Mouse (Mus musculus): ENCODE measurements around the gene Slc22a14. TPM values are rescaled to one million over a fixed set of nuclear protein-coding genes. Genes with fewer than 3 reads are reported as not detected.

Gene Slc22a14
- polyA plus RNA-seq, 1 experiment from 2014 or later, result 0.08 TPM

GRCm38 (mm10) chr9:119192202-119192990 is 173.0 kb downstream of the Slc22a14 start:
- ATAC-seq (ENCODE audit: insufficient read depth, low FRiP score, low read depth), result peak; percentile 60; the same call in 1 of the 2 replicates
- no peaks in the 10 kb centered on the region for H3K27me3 ChIP-seq (replicated peaks)
- no peak overlapping the region for H3K4me2 ChIP-seq

GRCm38 (mm10) chr9:119181241-119181728 is 184.1 kb downstream of the Slc22a14 start:
- Histone ChIP-seq H3K27me3 (replicated peaks) (no peaks in the 10 kb centered on the region), H3K36me3 (no peaks in the 10 kb centered on the region), H3K9ac (no peak overlapping the region), H3K4me1 (no peaks in the 10 kb centered on the region), H3K27ac (no peak overlapping the region), H3K4me2 (no peak overlapping the region), H3K9me3 (no peaks in the 10 kb centered on the region), H3K4me3 (replicated peaks) (no peak overlapping the region)
- WGBS, result 16% methylated on average over 3 of the region's 3 CpGs
- no peak; the same call in 1 of the 2 replicates for ATAC-seq (ENCODE audit: insufficient read depth, low FRiP score, low read depth)

More at GRCm38 (mm10) chr9:119192202-119192990, 173.0 kb downstream of the Slc22a14 start:
- Histone ChIP-seq H3K36me3 (no peaks in the 10 kb centered on the region), H3K9me3 (no peaks in the 10 kb centered on the region), H3K9ac (no peak overlapping the region), H3K4me3 (replicated peaks) (no peak overlapping the region), H3K27ac (no peak overlapping the region), H3K4me1 (no peaks in the 10 kb centered on the region)
- WGBS, result 32% methylated on average over 11 of the region's 11 CpGs

- Histone ChIP-seq H3K9me3 (no peaks in the 10 kb centered on the region), H3K27ac (no peak overlapping the region), H3K27me3 (replicated peaks) (no peaks in the 10 kb centered on the region), H3K4me2 (no peak overlapping the region), H3K4me1 (no peaks in the 10 kb centered on the region), H3K36me3 (no peaks in the 10 kb centered on the region), H3K4me3 (replicated peaks) (no peak overlapping the region), H3K9ac (no peak overlapping the region)
- 84% methylated on average over 11 of the region's 11 CpGs for WGBS
- no peak for ATAC-seq (ENCODE audit: insufficient read depth, low FRiP score, low read depth)
These were observed 186.1 kb downstream of the Slc22a14 start for GRCm38 (mm10) chr9:119179292-119179691.

DNA sequence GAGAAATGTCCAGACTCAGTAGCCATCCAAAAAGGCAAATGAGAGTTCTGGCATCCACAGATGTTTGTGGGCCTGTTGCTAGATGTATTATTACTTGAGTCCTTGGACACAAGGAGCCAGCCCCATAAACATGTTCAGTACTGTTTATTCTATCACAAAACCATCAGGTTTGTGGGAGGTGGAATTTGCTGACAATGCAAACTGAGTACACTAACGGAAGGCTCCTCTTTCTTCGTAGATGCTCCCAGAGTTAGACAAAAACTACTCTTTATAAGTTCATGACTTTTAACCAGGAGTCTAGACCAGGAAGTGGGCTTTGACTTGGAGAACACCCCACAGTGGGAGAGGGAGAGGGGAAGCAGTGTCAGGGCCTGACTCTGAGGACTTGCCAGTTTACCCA is 197.7 kb downstream of the Slc22a14 start:
- Histone ChIP-seq H3K4me1 (no peaks in the 10 kb centered on the region), H3K36me3 (no peaks in the 10 kb centered on the region), H3K9me3 (no peaks in the 10 kb centered on the region), H3K27ac (no peak overlapping the region), H3K9ac (no peak overlapping the region), H3K4me3 (replicated peaks) (no peak overlapping the region), H3K4me2 (no peak overlapping the region), H3K27me3 (replicated peaks) (no peaks in the 10 kb centered on the region)
- 92% methylated on average over 2 of the region's 2 CpGs for WGBS
- no peak for ATAC-seq (ENCODE audit: insufficient read depth, low FRiP score, low read depth)

DNA sequence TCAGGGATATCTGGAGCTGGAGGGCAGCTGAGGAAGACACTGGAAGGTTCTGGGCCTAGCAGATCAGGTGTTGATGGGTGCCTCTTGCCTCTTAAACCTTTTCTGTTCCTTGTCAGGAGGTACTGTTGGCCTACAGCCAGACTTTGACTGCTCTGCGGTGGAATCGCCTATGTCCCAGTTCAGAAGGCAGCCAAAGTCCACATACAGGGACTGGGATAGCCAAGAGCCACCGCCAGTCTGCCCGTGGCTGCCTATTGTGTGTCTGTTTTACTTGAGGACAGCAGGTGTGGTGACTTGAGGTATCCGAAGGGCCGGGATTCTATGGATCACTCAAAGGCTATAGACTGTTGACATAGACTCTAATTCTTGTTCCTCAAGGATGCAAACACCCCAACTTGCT is 199.8 kb downstream of the Slc22a14 start:
- no peak for ATAC-seq (ENCODE audit: insufficient read depth, low FRiP score, low read depth)
- 94% methylated on average over 6 of the region's 6 CpGs for WGBS

DNA sequence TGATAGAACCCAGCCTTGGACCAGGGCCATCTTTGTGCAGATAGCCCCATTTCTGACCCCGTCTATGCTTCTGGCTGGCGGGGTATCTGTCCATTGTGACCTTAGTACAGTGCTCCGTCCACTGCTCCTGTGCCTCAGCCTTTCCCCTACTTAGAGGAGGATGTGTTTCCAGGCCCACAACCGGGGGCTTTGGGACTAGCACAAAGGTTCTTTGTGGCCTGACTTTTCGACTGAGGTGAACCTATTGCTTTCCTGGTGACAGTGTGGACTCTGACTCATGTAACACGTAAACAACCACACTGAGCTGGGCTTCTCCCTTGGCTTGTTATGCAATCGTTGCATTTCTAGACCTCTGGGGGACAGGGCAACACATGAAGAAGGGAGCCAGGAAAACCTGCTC is 200.6 kb downstream of the Slc22a14 start:
- no peaks in the 10 kb centered on the region for H3K9me3 ChIP-seq
- ATAC-seq (ENCODE audit: insufficient read depth, low FRiP score, low read depth), result no peak

More for the DNA sequence above, 199.8 kb downstream of the Slc22a14 start:
- Histone ChIP-seq H3K27me3 (replicated peaks) (no peaks in the 10 kb centered on the region), H3K9ac (no peak overlapping the region), H3K4me1 (no peaks in the 10 kb centered on the region), H3K36me3 (no peaks in the 10 kb centered on the region), H3K27ac (no peak overlapping the region), H3K4me2 (no peak overlapping the region), H3K4me3 (replicated peaks) (no peak overlapping the region), H3K9me3 (no peaks in the 10 kb centered on the region)

GRCm38 (mm10) chr9:119160689-119161088 is 204.7 kb downstream of the Slc22a14 start:
- WGBS, result 79% methylated on average over 3 of the region's 3 CpGs
- no peak for ATAC-seq (ENCODE audit: insufficient read depth, low FRiP score, low read depth)
- no peaks in the 10 kb centered on the region for H3K36me3 ChIP-seq
- H3K27me3 ChIP-seq (replicated peaks), result 0 out of 2 replicates have a peak, but pooled peaks cover 4% of the 10 kb centered on the region
- no peaks in the 10 kb centered on the region for H3K9me3 ChIP-seq
- no peak overlapping the region for H3K4me3 ChIP-seq (replicated peaks)
- peaks cover 3% of the 10 kb centered on the region; the same call in 1 of the 2 replicates for H3K4me1 ChIP-seq
- no peak overlapping the region for H3K27ac ChIP-seq
- no peak overlapping the region for H3K9ac ChIP-seq
- H3K4me2 ChIP-seq, result no peak overlapping the region

More for the DNA sequence above, 200.6 kb downstream of the Slc22a14 start:
- Histone ChIP-seq H3K4me1 (no peaks in the 10 kb centered on the region), H3K9ac (no peak overlapping the region), H3K27me3 (replicated peaks) (no peaks in the 10 kb centered on the region), H3K36me3 (no peaks in the 10 kb centered on the region), H3K27ac (no peak overlapping the region), H3K4me3 (replicated peaks) (no peak overlapping the region), H3K4me2 (no peak overlapping the region)
- 79% methylated on average over 7 of the region's 7 CpGs for WGBS

DNA sequence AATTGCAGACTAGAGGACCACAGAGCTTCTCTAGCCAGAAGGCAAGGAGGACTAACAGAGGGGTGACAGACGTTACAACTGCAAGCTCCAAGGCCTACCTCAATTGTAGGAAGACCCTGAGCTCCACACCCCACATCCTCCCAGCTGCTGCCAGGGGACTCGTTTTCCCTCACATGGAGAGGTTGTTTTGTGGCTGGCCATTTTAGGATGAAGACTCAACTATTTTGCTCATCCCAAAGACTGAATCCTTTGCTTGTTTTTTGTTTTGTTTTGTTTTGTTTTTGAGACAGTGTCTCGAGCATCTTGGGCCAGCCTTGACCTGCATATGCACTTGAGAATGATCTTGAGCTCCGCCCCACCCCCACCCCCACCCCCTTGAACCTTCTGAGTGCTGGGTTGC is 206.5 kb downstream of the Slc22a14 start, which contains the start of gene Gm47289:
TSS of gene Gm47289 (plus strand) at position 301 of the 400 bp plus-strand sequence.
- no peak within 1 kb of the TSS for H3K9ac ChIP-seq
- no peak for ATAC-seq (ENCODE audit: insufficient read depth, low FRiP score, low read depth)
- H3K4me2 ChIP-seq, result no peak within 1 kb of the TSS
- H3K27ac ChIP-seq, result no peak within 1 kb of the TSS
- no peaks in the 10 kb centered on the region for H3K9me3 ChIP-seq
- WGBS, result 48% methylated on average over 4 of the region's 4 CpGs
- no peak within 1 kb of the TSS for H3K4me3 ChIP-seq (replicated peaks)
- H3K36me3 ChIP-seq, result no peaks in the 10 kb centered on the region
- H3K27me3 ChIP-seq (replicated peaks), result 0 out of 2 replicates have a peak, but pooled peaks cover 4% of the 10 kb centered on the region
- peaks cover 3% of the 10 kb centered on the region; the same call in 1 of the 2 replicates for H3K4me1 ChIP-seq

GRCm38 (mm10) chr9:119156278-119157201 is 208.8 kb downstream of the Slc22a14 start, which contains the start of gene Acaa1b:
Acaa1b (minus strand) TSS chr9:119157093.
- 0 out of 2 replicates have a peak within 1 kb of the TSS, but pooled peaks have one; percentile 9 for H3K9ac ChIP-seq
- 0 out of 2 replicates have a peak, but pooled peaks cover 4% of the 10 kb centered on the region for H3K27me3 ChIP-seq (replicated peaks)
- no peaks in the 10 kb centered on the region for H3K36me3 ChIP-seq
- H3K27ac ChIP-seq, result no peak within 1 kb of the TSS
- peak within 1 kb of the TSS; percentile 85 for H3K4me2 ChIP-seq
- peaks cover 3% of the 10 kb centered on the region; the same call in 1 of the 2 replicates for H3K4me1 ChIP-seq
- peak; percentile 75 for ATAC-seq (ENCODE audit: insufficient read depth, low FRiP score, low read depth)
- under 1% methylated on average over 65 of the region's 65 CpGs for WGBS
- no peaks in the 10 kb centered on the region for H3K9me3 ChIP-seq
- H3K4me3 ChIP-seq (replicated peaks), result peak within 1 kb of the TSS; percentile 54

GRCm38 (mm10) chr9:119155826-119156225 is 209.5 kb downstream of the Slc22a14 start:
- peak overlapping the region; percentile 54; the same call in 1 of the 2 replicates for H3K4me3 ChIP-seq (replicated peaks)
- H3K9me3 ChIP-seq, result no peaks in the 10 kb centered on the region
- no peaks in the 10 kb centered on the region for H3K36me3 ChIP-seq
- 46% methylated on average over 7 of the region's 7 CpGs for WGBS
- peak overlapping the region; percentile 85; the same call in 1 of the 2 replicates for H3K4me2 ChIP-seq
- no peak overlapping the region for H3K27ac ChIP-seq
- H3K27me3 ChIP-seq (replicated peaks), result 0 out of 2 replicates have a peak, but pooled peaks cover 4% of the 10 kb centered on the region
- no peak overlapping the region for H3K9ac ChIP-seq
- H3K4me1 ChIP-seq, result peaks cover 3% of the 10 kb centered on the region; the same call in 1 of the 2 replicates
- ATAC-seq (ENCODE audit: insufficient read depth, low FRiP score, low read depth), result no peak

DNA sequence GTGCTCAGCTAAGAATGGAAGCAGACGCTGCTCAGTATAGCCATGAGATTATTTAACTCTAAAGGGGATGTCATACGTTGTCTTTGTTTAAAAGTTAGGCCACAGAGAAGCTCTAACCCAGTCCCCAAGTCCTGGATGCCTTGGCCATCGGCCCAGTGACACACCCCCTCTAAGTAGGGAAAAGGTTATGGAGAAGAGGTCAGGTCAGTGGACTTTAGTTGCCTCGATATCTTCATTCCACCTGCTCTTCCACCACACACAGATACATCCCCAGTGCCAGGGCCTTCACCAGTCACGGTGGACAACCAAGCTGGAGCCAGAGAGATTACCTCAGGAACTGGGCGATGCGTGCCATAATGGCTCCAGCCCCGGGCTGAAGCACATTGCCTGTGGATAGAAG is 209.9 kb downstream of the Slc22a14 start:
- Histone ChIP-seq H3K4me1 (peaks cover 3% of the 10 kb centered on the region; the same call in 1 of the 2 replicates), H3K27ac (no peak overlapping the region), H3K9me3 (no peaks in the 10 kb centered on the region), H3K27me3 (replicated peaks) (0 out of 2 replicates have a peak, but pooled peaks cover 4% of the 10 kb centered on the region), H3K9ac (no peak overlapping the region), H3K4me3 (replicated peaks) (no peak overlapping the region), H3K4me2 (no peak overlapping the region), H3K36me3 (no peaks in the 10 kb centered on the region)
- WGBS, result 76% methylated on average over 8 of the region's 8 CpGs
- ATAC-seq (ENCODE audit: insufficient read depth, low FRiP score, low read depth), result no peak

All from stomach, embryonic 15.5 days (tissue).